Mouse (Mus musculus): ENCODE data around the gene Islr.

Gene Islr

DNA sequence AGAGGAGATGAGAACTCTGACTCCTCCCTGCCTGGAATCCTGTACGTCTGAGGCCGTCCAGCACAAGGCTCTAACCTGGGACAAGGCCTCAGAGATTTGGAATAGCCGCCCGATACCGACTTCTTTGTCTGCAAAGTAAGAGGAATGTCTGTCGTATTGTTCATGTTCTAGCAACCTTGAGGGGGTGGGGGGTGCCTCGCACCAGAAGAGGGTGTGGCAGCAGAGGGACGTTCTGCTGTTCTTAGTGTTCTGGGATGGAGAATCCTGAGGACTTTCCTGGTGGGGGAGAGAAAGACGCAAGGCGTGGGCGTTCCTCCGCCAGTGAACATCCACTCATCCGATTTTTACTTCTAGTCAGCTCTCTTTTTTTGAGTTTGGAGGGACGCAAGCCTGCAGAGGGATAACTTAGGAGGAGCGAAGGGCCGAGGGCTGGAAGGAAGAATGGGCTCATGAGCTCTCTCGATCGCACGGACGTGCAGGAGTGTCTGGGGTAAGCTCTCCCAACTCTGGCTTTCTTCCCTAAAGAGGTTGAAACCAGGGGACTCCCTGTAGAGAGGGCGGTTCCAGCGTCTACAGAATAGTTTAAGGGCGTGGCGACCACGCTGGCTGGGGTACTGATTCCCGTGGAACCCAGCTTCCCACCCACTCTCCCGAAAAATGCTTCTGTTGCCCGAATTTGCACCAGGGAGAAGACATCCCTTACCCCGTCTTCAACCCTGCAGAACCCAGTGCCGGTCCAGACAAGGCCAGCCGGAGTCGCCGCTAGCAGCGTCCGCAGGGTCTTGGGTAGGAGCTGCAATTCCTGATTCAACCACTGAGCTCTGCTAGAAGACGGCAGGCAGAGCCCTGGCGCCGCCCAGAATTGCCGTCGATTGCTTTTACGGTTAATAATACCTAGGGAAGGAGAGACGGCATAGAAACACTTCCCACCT lies at the start of gene Islr, which contains the start of gene Islr2:
Gene Islr, minus strand, starts transcription at position 791 of the 932 bp plus-strand sequence.
Gene Islr2, minus strand, starts transcription at position 804 of the 932 bp plus-strand sequence.
- WGBS: 11% methylated on average over 42 of the region's 42 CpGs

DNA sequence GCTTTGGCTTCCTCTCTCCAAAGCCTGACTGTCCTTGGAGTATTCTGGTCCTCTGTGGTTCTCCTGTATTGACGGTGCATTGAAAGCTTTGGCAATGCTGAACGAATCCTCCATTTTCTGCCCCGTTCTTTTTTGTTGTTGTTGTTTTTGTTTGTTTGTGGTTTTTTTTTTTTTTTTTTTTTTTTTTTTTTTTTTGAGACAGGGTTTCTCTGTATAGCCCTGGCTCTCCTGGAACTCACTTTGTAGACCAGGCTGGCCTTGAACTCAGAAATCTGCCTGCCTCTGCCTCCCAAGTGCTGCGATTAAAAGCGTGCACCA lies 49.7 kb upstream of the Islr start:
- 48% methylated on average over 5 of the region's 5 CpGs for WGBS

DNA sequence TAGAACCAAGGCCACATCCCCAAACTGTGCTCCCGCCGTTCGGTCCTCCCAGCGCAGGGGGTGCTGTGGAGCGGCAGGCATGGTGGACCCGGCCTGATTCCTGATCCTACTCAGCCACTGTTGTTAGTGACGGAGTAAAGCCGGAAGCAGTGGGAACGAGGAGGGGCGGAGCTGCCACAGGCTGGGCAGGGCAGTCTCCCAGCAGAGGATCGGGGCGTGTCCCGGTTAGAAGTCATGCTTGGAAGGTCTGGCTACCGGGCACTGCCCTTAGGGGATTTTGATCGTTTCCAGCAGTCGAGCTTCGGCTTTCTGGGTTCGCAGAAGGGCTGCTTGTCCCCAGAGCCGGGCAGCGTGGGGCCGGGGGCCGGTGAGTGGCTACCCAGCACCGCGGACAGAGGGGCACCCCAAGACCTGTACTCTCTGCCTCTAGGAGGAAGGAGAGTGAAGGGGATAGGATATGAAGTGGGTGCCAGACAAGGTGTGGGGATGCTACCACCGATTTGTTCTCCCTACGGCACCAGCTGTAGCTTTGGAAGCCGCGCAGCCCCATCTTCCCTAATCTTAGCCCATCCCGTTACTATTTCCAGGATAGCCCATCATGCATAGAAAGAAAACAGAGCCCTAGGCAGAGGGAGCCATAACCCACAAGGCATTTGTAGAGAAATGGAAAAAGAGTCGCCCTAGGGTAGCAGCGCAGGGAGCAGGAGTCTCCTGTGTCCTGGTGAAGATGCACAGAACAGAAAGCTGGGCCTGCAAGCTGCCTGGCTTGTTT lies 49.1 kb upstream of the Islr start, which contains the start of gene Stoml1:
Gene Stoml1, plus strand, starts transcription at position 132 of the 772 bp plus-strand sequence.
- under 1% methylated on average over 31 of the region's 31 CpGs for WGBS

DNA sequence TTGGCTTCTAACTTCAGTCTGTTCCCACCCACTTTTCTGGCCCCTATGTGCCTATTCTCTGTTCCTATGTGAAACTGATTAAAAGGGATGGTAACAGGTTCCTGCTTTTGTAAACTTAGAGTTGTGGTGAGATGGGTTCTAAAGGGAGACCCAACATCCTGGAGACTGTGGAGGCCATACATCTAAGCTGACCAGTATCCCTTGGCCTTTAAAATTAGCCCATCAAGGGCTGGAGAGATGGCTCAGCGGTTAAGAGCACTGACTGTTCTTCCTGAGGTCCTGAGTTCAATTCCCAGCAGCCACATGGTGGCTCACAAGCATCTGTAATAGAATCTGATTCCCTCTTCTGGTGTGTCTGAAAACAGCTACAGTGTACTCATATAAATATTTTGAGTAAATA lies 46.6 kb upstream of the Islr start:
- WGBS: 91% methylated on average over 1 of the region's 1 CpGs

DNA sequence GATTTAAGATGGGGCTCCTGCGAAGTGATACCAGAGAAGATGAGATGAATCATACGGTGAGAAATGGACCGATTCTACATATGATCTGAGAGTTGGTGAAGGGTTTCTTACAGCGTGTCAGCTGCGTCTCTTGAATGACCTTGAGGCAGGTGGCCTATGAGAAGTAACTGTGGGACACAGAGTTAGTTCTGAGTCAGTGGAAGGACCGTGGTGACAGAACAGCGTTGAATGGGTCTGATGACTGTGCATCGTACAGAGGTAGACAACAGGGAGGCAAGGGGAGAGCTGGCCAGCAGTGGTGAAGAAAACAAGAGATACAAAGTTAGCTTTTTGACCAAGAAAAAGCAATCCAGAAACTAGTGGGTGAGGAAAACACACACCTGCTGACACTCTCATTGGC lies 46.2 kb upstream of the Islr start:
- WGBS: 77% methylated on average over 8 of the region's 8 CpGs

DNA sequence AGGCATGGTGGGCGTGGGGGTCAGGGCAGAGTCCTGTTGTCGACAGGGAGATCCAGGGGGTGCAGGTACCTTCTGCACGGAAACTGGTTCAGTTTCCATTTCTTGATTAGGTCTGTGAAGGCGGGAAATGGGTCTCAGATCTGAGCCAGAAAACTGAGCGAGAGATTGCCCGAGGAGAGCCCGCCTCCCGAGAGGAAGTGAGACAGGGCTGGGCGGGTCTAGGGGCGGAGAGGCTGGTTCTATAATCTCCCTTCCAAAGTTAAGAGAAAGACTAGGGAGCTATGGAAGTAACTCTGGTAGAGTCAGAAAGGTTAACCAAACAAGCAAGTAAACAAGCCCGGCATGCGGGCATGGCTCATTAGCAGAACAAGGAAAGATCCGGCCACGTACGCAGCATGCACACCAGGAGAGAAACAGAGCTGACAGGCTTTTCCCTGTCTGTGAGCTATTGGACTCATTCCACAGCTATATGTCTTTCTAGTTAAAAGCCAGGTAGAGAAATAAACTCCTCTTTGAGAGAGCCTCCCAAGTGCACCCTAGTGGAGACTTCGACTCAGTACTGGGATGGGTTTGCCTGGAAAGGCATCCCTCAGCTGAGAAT lies 45.6 kb upstream of the Islr start, which contains the start of gene Pml:
Gene Pml, minus strand, starts transcription at position 195 of the 601 bp plus-strand sequence.
- WGBS: 1% methylated on average over 16 of the region's 16 CpGs

DNA sequence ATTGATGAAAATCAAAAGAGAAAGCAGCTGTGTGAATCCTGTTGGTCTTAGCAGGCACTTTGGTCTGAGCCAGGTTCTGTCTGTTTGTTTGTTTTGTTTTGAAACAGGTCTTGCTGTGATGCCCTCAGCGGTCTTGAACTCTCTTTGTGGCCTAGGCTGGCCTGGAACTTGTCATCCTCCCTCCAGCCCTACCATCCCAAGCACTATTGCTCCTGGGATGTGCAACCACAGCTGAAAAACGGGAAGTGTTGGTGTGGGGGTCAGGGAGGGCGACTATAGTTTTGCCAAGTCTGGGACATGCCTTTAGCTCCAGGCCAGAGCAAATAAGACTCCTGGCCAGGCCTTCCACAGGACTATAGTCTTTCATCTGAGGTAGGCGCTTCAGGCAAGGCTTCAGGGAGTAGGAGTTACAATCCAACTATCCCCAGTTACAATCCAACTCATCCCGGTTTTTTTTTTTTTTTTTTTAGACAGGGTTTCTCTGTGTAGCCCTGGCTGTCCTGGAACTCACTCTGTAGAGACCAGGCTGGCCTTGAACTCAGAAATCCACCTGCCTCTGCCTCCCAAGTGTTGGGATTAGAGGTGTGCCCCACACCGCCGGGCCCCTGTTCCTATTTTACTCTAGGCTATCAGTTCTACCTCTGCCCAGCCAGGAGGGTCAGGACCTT lies 44.8 kb upstream of the Islr start:
- 44% methylated on average over 7 of the region's 7 CpGs for WGBS

DNA sequence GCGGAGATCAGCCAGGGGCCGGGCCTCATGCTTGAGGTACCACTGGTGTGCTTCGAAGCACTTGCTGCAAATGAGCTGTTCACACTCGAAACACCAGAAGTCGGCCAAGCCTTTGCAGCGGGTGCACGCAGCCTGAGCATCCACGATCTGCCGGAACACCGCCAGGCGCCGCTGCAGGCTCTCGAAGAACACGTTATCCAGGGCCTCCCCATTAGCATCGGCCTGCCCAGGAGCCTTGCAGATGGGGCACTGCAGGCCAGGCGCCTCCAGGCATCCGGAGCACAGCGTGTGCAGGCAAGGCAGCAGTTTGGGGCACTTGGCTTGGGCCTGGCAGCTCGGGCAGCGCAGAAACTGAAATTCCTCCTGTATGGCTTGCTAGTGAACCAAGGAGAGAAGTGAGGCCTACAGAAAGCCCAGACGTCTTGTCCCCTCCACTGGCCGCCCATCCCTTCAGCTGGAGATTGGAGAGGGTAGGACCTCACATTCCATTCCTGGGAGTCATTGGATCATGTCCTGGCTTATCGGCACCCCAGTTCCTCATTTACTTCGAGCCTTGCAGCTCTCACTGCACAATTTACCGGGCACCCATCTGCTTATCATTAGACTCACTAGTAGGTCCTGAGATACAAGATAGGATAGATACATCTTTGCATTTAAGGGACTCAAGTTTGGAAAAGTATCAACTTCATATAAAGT lies 43.1 kb upstream of the Islr start:
- 20% methylated on average over 25 of the region's 25 CpGs for WGBS

DNA sequence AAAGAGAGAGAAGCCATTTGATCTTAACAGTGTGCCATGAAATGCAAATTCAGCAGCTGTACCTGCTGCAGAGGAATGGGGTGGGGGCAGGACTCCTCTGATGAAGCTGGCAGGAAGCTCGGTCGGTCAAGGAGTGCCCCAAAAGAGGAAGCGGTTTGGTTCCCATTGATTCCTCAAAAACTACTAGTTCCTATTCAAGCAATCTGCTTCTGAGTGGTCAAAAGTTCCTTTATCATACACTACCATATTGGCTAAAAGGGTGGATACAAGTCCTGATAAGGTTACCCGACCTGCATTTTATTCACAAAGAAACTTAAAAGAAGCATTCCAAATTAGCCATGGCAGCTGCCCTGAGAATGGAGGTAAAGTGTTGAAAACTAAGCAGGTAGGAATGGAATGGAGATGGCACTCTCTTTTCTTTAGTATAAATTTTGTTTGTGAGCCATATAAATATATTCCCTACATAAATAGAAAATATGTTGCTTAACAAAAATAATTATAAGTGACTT lies 42.0 kb upstream of the Islr start:
- 79% methylated on average over 4 of the region's 4 CpGs for WGBS

DNA sequence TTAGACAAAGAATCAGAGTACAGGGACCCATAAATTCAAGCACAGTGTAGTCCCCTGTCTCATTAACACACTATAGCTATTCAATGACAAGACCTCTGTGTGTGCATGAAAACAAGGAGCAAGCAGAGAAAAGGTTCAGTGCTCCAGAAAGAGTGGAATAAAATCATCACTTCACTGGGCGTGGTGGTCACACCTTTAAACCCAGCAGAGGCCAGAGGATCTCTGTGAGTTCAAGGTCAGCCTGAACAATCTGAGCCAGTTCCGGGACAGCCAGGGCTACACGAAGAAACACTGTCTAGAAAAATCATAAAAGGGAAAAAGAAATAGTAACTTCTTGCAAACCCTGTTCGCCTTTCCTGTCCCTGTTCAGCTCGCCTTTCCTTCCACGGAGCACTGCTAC lies 39.6 kb upstream of the Islr start:
- WGBS: 69% methylated on average over 6 of the region's 6 CpGs

DNA sequence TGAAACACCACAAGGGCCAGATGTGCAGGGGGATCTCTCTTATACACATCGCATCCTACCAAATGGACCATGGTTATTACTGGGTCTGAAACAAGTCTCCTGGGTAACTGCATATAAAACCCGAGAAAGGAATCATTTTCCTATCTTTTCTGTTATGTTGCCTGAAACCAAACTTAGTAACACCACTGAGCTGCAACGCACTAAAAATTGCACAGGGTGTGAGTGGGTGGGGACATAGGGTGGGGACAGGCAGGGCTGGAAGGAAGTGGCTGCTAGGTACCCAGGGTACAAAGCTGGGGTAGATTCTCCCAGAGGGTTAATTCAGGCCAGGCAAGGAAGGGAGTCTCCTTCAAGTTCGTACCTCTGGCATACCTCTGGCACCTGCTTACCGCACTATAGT lies 38.6 kb upstream of the Islr start:
- WGBS: 42% methylated on average over 5 of the region's 5 CpGs

DNA sequence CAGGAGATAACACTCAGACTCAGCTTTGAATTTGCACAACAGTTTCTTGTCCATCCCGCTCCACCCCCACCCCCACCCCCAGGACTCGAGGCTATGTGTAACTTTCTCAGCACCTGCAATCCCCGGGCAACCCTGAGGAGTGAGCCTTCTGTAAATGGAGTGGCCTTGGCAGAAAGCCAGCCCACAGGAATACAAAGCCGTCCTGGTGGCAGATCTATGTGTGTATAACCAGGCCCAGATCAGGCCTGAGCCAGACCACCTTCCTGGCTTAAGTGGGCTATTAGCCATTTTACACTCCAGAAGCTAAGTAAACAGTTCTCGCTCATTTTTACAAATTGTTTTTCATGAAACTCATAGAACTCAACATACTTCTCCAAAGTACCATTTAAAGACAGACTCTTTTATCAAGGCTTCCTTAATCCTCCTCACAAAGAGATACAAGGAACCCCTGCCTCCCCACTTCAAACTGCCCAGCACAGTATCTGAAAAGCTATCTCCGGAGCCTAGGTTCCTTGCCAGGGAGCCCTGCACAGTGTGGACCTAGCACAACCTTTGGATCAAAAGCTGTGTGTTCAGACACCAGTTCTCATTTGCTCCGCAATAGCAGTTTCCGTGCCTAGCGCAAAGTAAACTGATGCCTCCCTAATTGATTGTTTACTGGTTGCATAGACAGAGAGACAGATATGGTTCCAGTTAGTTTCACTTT lies 37.8 kb upstream of the Islr start:
- WGBS: 38% methylated on average over 9 of the region's 9 CpGs

DNA sequence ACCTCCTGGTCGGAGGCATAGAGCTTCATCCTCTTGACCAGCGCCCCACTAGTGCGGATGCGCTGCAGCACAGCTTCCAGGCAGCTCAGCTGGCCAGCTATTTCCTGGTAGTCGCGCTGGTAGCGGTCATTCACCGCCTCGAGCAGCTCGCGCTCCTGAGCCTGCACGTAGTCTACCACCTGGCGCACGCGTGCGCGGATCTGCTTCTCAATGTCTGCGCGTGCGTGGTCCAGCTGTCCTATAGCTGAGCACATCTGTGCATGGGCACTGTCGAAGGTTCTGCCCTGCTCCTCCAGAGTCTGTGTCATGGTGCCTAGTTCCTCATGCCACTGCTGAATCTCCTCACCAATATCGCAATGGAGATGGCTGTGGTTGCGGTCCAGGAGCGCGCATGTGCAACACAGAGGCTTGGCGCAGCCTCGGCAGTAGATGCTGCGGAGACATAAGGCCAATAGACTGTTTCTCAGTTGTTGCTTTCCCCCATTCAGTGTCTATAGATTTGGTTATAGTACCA lies 30.5 kb upstream of the Islr start:
- WGBS: 97% methylated on average over 28 of the region's 28 CpGs

DNA sequence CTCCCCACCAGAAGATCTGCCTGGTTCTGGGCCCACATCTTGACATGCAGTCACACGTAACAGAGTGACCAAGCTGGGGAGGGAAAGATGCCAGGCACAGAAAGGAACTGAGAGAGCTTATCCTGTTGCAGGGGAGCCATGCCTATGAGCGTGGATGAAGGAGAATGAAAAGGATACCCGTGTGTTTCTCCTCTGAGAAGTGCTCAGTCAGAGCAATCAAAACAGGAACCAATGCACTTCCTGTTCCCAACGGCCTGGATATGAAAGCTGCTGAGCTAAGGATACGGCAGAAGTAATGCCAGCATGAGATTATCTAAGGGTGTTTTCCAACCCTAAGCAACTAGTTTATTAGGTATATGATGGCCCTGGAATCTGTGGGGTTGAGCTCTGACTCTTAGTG lies 28.3 kb upstream of the Islr start:
- 63% methylated on average over 5 of the region's 5 CpGs for WGBS

DNA sequence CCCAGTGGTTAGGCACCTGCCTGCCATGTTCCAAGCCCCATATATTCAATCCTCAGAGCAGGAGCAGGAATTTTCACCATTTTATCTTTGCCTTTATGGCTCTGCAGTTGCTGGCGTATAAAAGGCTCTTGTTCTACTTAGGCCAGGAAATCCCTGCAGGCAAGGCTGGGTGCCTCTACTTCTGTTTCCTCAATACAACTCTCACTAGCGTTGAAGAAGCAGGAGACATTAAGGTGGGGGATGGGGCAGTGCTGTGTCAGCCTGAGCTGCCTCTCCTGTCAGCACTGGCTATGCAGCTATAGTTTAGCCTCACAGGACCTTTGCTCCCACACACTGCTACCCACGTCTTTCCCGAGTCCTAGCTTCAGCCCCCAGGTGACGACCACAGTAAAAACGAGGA lies 27.6 kb upstream of the Islr start:
- 76% methylated on average over 6 of the region's 6 CpGs for WGBS

DNA sequence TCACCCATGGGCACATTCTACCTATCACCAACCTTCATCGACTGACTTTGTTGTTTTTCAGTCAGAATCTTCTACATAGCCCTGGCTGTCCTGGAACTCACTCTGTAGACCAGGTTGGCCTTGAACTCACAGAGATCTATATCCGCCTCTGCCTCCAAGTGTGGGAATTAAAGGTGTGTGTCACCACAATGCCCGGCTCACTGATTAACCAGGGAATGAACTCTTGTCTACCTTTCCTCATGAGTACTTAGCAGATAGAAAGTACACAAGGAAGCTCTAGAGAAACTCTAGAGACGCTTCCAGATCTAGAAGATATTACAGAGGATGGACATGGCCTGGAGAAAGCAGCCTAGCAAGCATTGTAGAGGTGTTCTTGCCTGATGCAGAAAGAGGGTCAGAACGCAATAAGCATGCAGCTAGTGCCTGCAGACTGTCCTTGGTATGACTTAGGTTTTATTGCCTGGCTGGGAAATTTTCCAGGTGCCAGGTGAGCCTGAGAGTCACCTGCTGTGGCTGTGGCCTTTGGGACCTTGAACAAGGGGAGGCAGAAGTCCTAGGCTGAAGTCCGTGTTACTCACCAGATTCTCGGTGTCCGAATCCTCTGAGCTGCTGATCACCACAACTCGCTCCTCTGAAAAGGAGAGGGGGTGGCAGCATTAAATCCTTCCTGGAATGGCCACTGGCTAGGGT lies 24.8 kb upstream of the Islr start:
- WGBS: 97% methylated on average over 9 of the region's 9 CpGs

DNA sequence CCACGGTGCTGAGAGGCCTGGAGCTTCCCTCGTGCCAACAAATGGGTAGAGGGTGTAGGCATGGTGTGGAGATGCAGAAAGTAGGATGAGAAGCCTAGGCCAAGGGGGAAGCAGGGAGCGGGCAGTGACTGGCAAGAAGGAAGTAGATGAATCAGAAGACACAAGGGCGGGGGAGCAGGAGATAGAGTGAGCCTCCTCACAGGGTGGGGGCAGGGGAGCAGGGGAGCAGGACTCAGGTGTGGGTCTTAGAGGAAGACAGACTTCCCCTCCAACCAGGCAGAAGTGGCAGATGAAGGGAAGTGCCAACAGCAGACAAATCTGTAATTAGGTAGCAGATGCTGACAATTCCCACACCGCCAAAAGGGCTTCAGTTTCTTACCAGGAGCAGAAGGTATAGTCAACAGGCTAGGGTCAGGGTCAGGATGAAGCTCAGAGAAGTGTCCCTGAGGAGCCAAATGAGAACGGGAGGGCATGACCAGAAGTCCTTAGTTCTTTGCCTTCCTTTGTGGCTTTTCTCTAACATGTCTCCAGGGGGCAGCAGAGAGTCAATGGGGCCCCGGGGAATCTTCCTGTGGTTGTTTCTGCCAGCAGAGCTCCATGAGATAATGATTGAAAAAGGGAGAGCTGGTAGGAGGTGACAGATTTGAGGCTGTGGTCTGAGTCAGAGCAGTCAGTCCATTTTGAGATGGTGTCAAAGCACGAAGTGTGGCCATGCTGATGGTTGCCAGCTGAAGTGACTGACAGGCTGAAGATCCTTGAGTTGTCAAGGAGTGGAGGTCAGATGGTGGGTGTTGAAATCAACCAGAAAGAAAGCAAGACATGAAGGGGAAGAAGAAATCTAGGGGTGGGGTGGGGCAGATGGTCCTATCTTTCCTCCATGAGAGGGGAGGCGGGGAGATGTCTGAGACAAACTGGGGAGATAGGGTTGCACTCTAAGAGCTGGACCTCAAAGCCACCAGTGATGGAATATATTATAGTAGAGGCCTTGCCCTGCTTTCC lies 22.1 kb upstream of the Islr start:
- 64% methylated on average over 9 of the region's 9 CpGs for WGBS

DNA sequence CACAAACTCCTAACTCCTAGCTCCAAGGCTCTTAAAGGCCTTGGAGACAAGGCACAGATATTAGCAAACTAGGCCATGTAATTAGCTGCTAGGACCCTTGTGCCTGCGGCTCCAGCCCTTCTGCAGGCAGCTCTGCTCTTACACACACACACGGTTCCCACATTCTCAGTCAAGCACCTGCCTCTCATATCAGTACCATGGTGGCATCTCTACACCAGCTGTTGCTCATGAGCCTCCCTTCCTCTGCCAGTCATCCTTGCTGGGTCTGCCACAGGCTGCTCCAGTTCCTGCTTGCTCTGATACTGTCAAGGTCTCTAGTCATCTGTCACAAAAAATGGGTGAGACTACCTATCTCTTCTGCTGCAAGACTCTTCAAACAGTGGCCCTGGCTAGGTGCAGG lies 20.2 kb upstream of the Islr start:
- 89% methylated on average over 2 of the region's 2 CpGs for WGBS

Measured in cerebral cortex, adult 2 months (tissue).